Mouse (Mus musculus) lung, postnatal 0 days (tissue): Measurements from ENCODE around the gene Tmem209. TPM values are rescaled to one million over a fixed set of nuclear protein-coding genes. Genes with fewer than 3 reads are reported as not detected.

Source experiments
- ATAC-seq: fragments of 200-750 bp; cut with Nextera tagmentation; 2 replicates; pipeline ENCODE4 v1.8.0; 2017; ENCODE audit warnings: moderate library complexity
- DNase-seq: peaks from one replicate; pipeline ENCODE4 v3.0.0-alpha.2; 2016; ENCODE audit warnings: low spot score
- H3K27ac ChIP-seq: fragments of 300-500 bp; sonication (generic); 2 replicates; pipeline ENCODE4 v1.5.1; 2014; ENCODE audit warnings: antibody characterized with exemption, mild to moderate bottlenecking, low read length, mixed read lengths
- H3K27me3 ChIP-seq: fragments of 300-500 bp; sonication (generic); replicated peaks from 2 replicates; pipeline ENCODE4 v1.6.1; 2014; ENCODE audit warnings: low read length, mixed read lengths; ENCODE audit not compliant: insufficient read depth
- H3K36me3 ChIP-seq: fragments of 300-500 bp; sonication (generic); 2 replicates; pipeline ENCODE4 v1.6.1; 2014; ENCODE audit warnings: low read length, mixed read lengths; ENCODE audit not compliant: insufficient read depth
- H3K4me1 ChIP-seq: fragments of 300-500 bp; sonication (generic); 2 replicates; pipeline ENCODE4 v1.6.1; 2014; ENCODE audit warnings: antibody characterized with exemption, low read depth, low read length, mixed read lengths; ENCODE audit not compliant: insufficient read depth
- H3K4me2 ChIP-seq: fragments of 300-500 bp; sonication (generic); replicated peaks from 2 replicates; pipeline ENCODE4 v1.6.1; 2014; ENCODE audit warnings: low read depth, mild to moderate bottlenecking, low read length, moderate library complexity, mixed read lengths
- H3K4me3 ChIP-seq: fragments of 300-500 bp; sonication (generic); 2 replicates; pipeline ENCODE4 v1.5.1; 2014; ENCODE audit warnings: low read depth, low read length
- H3K9ac ChIP-seq: fragments of 300-500 bp; sonication (generic); replicated peaks from 2 replicates; pipeline ENCODE4 v1.6.1; 2014; ENCODE audit warnings: low read depth, mild to moderate bottlenecking
- H3K9me3 ChIP-seq: fragments of 300-500 bp; sonication (generic); 2 replicates; pipeline ENCODE4 v1.6.1; 2016; ENCODE audit warnings: low read length, mixed read lengths
- CTCF ChIP-seq: IDR thresholded peaks from 2 replicates; pipeline ENCODE4 v1.5.1; 2016; ENCODE audit warnings: antibody characterized with exemption, mild to moderate bottlenecking
- EP300 ChIP-seq: IDR thresholded peaks from 2 replicates; pipeline ENCODE4 v1.6.1; 2016; ENCODE audit warnings: antibody characterized with exemption, mild to moderate bottlenecking, control low read depth
- WGBS: fragments of 180-500 bp; shearing (Covaris S2); extraction: QIAGEN DNeasy Blood & Tissue Kit; methylation state at CpG from one replicate; pipeline ENCODE4 v1.1.7; 2014; 5-methylcytosine and 5-hydroxymethylcytosine counted together
- polyA plus RNA-seq: library from polyadenylated mRNA; unstranded; fragments of >200 nt; fragmentation: Nextera tagmentation; extraction: Ambion mirVana; gene quantifications from 2 replicates; pipeline ENCODE4 v1.2.1, GENCODE M21; 2015

Tmem209 gene
- polyA plus RNA-seq, 1 experiment from 2014 or later, result 14.6 TPM

DNA sequence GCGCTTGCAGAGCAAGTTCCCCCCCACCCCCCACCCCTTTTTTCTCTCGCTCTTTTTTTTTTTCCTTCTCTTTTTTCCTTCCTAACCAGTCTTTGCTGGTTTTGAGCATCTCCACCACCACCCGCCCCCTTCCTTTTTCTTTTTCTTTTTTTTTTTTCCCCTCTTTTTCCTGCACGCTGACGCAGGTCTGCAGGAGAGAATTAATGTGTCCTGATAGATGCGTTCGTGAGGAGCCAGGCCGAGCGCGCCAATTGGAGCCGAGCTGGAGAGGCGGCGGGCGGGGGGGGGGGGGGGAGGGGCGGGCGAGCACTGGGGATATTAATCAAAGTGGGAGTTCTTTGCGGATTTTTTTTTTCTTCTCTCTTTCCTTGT is 37.7 kb upstream of the Tmem209 start:
- Histone ChIP-seq H3K9ac (no peak overlapping the region), H3K27me3 (no peaks in the 10 kb centered on the region), H3K4me1 (no peaks in the 10 kb centered on the region), H3K9me3 (no peaks in the 10 kb centered on the region), H3K4me2 (peak overlapping the region; percentile 59), H3K27ac (0 out of 2 replicates have a peak overlapping the region, but pooled peaks have one; percentile 11), H3K36me3 (no peaks in the 10 kb centered on the region), H3K4me3 (peak overlapping the region; percentile 31)
- ATAC-seq, result peak; percentile 31; the same call in 1 of the 2 replicates
- WGBS, result 0% methylated on average over 14 of the region's 17 CpGs
- no peak for TF ChIP-seq CTCF
- DNase-seq, result peak; percentile 65

DNA sequence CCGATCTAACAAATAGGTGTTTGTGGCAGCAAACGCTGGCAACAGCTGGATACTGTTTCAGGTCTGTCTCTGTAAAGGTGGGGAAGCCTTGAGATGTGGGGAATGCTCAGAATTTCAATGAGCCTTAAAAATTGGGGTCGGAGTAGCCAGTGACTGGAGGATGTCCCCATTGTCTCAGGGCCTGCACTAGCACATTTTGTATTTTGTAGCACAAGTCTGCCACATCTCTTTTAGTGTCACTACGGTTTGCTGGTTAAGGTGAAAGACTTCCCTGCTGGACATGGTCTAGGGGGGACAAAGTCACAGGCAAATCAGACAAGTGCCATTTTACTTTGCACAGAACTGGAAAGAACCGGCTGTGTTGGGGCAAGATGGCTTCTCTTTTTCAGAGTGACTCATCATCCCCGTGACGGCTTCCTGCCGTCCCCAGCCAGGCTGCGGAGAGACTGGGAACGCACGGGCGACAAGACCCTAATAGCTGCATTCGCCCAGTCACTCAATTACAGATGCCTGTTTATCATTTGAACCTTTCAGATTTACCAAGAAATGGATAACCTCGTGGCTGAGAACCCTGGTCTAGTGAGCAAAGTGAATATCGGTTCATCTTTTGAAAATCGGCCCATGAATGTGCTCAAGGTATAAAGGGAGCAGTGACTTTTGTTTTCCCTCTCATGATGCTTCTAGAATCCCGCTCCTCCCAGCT is 37.1 kb upstream of the Tmem209 start:
- H3K9ac ChIP-seq, result no peak overlapping the region
- 15% methylated on average over 17 of the region's 17 CpGs for whole genome bisulfite sequencing
- DNase-seq (peak; percentile 71), ATAC-seq (peak; percentile 65)
- H3K4me2 ChIP-seq, result peak overlapping the region; percentile 59
- no peak for TF ChIP-seq CTCF
- TF ChIP-seq EP300, result no peak
- no peaks in the 10 kb centered on the region for H3K9me3 ChIP-seq
- peak overlapping the region; percentile 11; the same call in 1 of the 2 replicates for H3K27ac ChIP-seq
- no peaks in the 10 kb centered on the region for H3K27me3 ChIP-seq
- no peaks in the 10 kb centered on the region for H3K36me3 ChIP-seq
- H3K4me3 ChIP-seq, result peak overlapping the region; percentile 31
- no peaks in the 10 kb centered on the region for H3K4me1 ChIP-seq

DNA sequence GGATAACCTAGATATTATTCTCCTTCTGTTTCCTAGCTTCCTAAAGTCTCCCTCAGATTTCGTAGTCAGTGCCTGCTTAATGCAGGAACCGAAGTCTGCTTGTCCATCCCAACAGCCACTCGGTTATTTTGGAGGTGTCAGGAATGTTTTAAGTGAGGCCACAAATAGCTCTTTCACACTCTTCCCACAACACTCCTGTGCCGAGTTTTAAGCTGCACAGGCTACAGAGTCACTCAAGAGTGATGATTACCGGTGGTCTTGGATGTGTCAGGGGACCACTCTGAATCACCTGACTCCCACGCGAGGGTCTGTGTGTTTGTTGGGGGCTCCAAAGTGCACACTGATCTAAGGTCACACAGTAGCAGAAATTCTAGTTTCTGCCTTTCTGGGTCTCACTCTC is 36.1 kb upstream of the Tmem209 start:
- WGBS, result 74% methylated on average over 7 of the region's 7 CpGs
- Histone ChIP-seq H3K9me3 (no peaks in the 10 kb centered on the region), H3K4me1 (no peaks in the 10 kb centered on the region), H3K27ac (no peak overlapping the region), H3K4me2 (no peak overlapping the region), H3K4me3 (no peak overlapping the region), H3K36me3 (no peaks in the 10 kb centered on the region), H3K9ac (no peak overlapping the region), H3K27me3 (no peaks in the 10 kb centered on the region)
- TF ChIP-seq CTCF, result no peak
- no peak for TF ChIP-seq EP300
- DNase-seq (no peak), ATAC-seq (no peak)

DNA sequence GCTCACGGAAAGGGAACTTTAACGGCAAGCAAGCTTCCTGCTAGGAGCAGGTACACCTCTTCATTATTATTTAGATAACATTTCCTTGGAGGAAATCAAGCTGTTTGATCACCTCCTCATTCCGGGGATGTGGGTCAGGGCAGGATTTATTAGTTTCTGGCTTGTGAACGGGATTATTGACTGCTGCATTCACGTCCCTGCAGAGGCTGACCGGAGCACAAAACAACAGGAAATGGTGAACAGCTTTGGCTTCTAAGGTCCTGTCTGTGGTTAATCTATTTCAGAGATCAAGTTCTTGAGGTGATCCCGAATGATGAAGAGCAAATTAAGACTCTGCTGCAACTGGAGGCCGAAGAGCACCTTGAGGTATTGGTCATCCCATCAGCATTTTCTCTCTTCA is 34.3 kb upstream of the Tmem209 start:
- TF ChIP-seq CTCF, result no peak
- TF ChIP-seq EP300, result no peak
- H3K27ac ChIP-seq, result no peak overlapping the region
- no peak overlapping the region for H3K9ac ChIP-seq
- DNase-seq, result no peak
- no peaks in the 10 kb centered on the region for H3K36me3 ChIP-seq
- H3K4me3 ChIP-seq, result no peak overlapping the region
- 0 out of 2 replicates have a peak overlapping the region, but pooled peaks have one; percentile 6 for H3K4me2 ChIP-seq
- H3K4me1 ChIP-seq, result no peaks in the 10 kb centered on the region
- WGBS, result 35% methylated on average over 8 of the region's 8 CpGs
- no peaks in the 10 kb centered on the region for H3K9me3 ChIP-seq
- no peaks in the 10 kb centered on the region for H3K27me3 ChIP-seq
- ATAC-seq, result no peak

DNA sequence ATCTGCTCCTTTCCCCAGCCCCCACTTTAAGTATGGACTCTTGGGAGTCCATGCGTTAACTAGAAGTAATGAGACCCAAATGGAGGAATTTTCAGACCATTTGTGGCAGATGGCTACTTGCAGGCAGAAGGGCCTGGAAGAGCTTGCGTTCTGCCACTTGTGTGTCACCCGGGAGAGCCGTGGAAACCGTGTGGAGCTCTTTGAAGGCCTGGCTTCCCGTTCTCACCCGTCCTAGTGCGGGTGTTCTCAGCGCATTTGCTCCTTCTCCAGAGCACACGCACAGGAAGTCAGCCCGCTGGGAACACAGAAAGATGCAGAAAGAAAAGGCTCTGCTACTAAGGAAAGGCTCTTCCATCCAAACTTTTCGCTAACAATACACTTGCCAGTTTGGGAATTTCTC is 33.5 kb upstream of the Tmem209 start:
- ATAC-seq, result no peak
- no peak for DNase-seq
- Histone ChIP-seq H3K4me3 (no peak overlapping the region), H3K27ac (no peak overlapping the region), H3K9me3 (no peaks in the 10 kb centered on the region), H3K4me1 (no peaks in the 10 kb centered on the region), H3K36me3 (no peaks in the 10 kb centered on the region), H3K27me3 (no peaks in the 10 kb centered on the region), H3K9ac (no peak overlapping the region), H3K4me2 (no peak overlapping the region)
- 34% methylated on average over 12 of the region's 12 CpGs for WGBS
- TF ChIP-seq EP300, result no peak
- no peak for TF ChIP-seq CTCF

DNA sequence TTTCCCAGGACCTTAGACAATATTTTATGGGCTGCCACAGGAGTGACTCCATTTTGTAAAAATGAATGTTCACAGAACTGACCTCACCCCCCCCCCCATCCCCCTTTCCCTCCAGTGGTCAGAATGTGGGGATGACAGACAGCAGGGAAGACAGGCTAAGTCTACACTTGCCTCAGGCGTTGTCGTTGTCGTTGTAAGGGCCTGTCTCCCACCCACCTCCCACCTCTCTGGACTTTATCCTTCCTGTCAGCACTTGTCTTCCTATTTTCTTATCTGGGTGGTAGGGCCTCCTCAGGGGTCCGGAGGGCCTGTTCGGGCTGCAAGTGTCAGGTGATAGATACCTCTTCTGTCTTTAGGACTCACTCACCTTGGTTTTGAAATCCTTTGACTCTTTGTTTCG is 32.7 kb upstream of the Tmem209 start:
- Histone ChIP-seq H3K27ac (no peak overlapping the region), H3K27me3 (no peaks in the 10 kb centered on the region), H3K9ac (no peak overlapping the region), H3K36me3 (no peaks in the 10 kb centered on the region), H3K4me1 (no peaks in the 10 kb centered on the region), H3K9me3 (no peaks in the 10 kb centered on the region), H3K4me3 (no peak overlapping the region), H3K4me2 (no peak overlapping the region)
- TF ChIP-seq CTCF, result no peak
- TF ChIP-seq EP300, result no peak
- ATAC-seq (no peak), DNase-seq (no peak)
- WGBS, result 73% methylated on average over 6 of the region's 6 CpGs
